17 mouse cellular contexts compared by ENCODE assay signal in the genomic region with DNA sequence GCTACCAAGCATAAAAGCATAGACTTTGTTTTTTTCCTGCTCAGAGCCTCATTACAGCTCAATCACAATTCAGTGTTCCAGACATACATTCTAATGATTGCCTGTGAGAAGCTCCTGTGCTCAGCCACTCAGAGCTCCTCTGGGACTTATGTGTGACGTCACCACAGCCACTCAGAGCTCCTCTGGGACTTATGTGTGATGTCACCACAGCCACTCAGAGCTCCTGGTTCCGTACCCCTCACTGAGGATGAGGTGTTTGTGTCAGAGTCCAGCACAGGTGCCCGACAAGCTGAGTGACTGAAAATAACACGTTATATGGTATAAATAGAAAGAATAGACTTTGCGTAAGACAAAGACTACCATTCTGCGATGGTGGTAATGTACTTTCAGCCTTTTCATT.
"Had no signal": no experiment of that assay in that cellular context is flagged by ENCODE, and none has a peak within 500 bp of the region (broad histone marks: within the 10 kb centered on the region; RNA-seq: fewer than 3 reads in every experiment).

No protein-coding gene starts in this region.

- H3K4me2 ChIP-seq: lung, embryonic 15.5 days; midbrain, embryonic 11.5 days; midbrain, embryonic 13.5 days; midbrain, embryonic 15.5 days; neural tube, embryonic 12.5 days; stomach, embryonic 15.5 days had no signal

- H3K36me3 ChIP-seq: lung, embryonic 15.5 days; midbrain, embryonic 13.5 days; midbrain, embryonic 15.5 days; neural tube, embryonic 12.5 days; stomach, embryonic 15.5 days had no signal

- H3K27me3 ChIP-seq: megakaryocyte, embryonic 14.5 days; midbrain, embryonic 13.5 days; midbrain, embryonic 15.5 days; neural tube, embryonic 12.5 days; stomach, embryonic 15.5 days had no signal

- H3K9me3 ChIP-seq: lung, embryonic 15.5 days; midbrain, embryonic 13.5 days; midbrain, embryonic 15.5 days; neural tube, embryonic 12.5 days; stomach, embryonic 15.5 days had no signal

- H3K27ac ChIP-seq: liver, embryonic 14.5 days; lung, embryonic 15.5 days; macrophage; midbrain, embryonic 13.5 days; midbrain, embryonic 15.5 days; neural tube, embryonic 12.5 days; stomach, embryonic 15.5 days; stomach, postnatal 0 days had no signal

- H3K4me1 ChIP-seq: lung, embryonic 15.5 days; megakaryocyte, embryonic 14.5 days; midbrain, embryonic 13.5 days; midbrain, embryonic 15.5 days; neural tube, embryonic 12.5 days; stomach, embryonic 15.5 days had no signal

- H3K9ac ChIP-seq: liver, embryonic 14.5 days; lung, embryonic 15.5 days; midbrain, embryonic 13.5 days; midbrain, embryonic 15.5 days; neural tube, embryonic 12.5 days; stomach, embryonic 15.5 days had no signal

- DNase-seq: lung, adult 2 months; lung, postnatal 14 days; lung, postnatal 36 days; right cerebral cortex, postnatal 14 days; thymus, adult 2 months; thymus, postnatal 25 days; thymus, postnatal 4 days had no signal

- H3K4me3 ChIP-seq: lung, embryonic 15.5 days; megakaryocyte, embryonic 14.5 days; midbrain, embryonic 13.5 days; midbrain, embryonic 15.5 days; neural tube, embryonic 12.5 days; stomach, embryonic 15.5 days had no signal
